Mouse (Mus musculus): ENCODE measurements around the gene Metap1d. TPM values are rescaled to one million over a fixed set of nuclear protein-coding genes. Genes with fewer than 3 reads are reported as not detected.

The Metap1d gene
- polyA plus RNA-seq, 1 experiment from 2014 or later = 43.1 TPM

DNA sequence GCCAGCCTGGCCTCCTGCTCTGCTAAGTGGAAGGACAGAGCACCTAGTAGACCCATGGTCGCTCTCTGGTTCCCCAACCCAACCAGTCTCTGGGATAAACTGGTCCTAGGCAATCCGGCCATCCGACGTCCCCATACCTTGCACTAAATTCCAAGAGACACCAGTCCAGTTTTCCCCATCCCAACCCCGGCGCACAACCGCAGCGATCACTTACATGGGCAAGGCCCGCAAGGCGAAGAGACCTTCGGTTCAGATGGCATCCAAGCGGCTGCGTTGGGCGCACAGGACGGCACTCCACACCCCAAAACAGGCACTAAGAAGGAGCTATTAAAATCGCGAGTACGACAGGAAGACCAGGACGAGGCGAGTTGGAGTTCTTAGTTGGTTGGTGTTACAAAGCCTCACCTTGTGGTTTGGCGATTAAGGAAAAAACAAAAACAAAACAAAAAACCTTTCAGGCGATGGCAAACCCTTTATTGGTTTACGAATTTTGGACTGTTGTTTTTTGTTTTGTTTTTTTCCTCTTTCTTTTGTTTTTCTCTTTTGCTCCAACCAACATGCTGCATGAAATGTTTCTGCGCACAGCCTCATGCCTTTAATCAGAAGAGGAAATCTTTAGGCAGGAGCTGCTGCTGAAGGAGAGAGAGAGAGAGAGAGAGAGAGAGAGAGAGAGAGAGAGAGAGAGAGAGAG, 74.4 kb downstream of the Metap1d start:
- Histone ChIP-seq H3K9me3 (replicated peaks; ENCODE audit: low read length) (no peaks in the 10 kb centered on the region), H3K36me3 (ENCODE audit: insufficient read depth, low read length) (no peaks in the 10 kb centered on the region), H3K4me3 (replicated peaks; ENCODE audit: low read depth, low read length) (no peak overlapping the region), H3K27ac (no peak overlapping the region), H3K4me1 (replicated peaks; ENCODE audit: insufficient read depth, low read length) (peaks cover 7% of the 10 kb centered on the region), H3K9ac (ENCODE audit: low read depth, low read length) (no peak overlapping the region), H3K4me2 (ENCODE audit: low read length) (no peak overlapping the region), H3K27me3 (ENCODE audit: insufficient read depth, low read length) (peaks cover 89% of the 10 kb centered on the region)
- 3% methylated on average over 24 of the region's 24 CpGs for WGBS
- ATAC-seq (replicated peaks; ENCODE audit: low FRiP score, low read depth) (no peak), DNase-seq (ENCODE audit: low spot score) (no peak)
- TF ChIP-seq CTCF (IDR thresholded peaks at IDR 0.05; ENCODE audit: low read depth) = no peak

DNA sequence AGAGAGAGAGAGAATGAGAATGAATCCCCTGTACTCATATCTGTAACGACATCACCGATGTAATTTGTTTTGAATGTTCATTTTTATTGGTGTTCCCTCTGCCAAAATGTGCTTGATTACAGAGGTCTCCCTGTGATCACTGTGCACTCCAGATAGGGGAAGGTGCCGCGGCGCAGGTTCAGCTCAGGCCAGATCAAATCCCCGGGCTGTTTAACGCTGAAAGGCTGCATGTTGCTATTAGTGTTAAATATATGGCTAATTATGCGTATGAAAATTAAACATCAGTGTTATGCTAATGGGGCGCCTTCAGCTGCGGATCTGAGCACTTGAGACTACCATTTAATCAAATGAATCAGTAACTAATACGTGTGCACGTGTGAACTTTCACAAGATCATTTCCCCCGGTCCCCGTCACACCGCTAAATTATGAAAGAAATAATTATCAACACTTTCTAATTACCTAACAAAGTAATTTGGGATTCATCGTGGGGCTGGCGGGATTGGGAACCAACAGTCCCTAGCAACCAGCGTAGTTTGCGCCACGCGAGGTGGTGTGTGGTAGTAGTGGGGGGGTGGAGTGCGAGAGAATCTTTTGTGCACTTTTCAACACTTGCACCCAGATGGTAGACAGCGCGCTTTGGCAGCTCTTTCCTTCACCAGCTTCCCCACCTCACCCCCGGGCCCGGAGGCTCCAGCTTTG, 75.1 kb downstream of the Metap1d start, which contains the start of gene Dlx1:
Gene Dlx1 (plus strand): TSS at position 100 of the 700 bp plus-strand sequence.
- TF ChIP-seq CTCF (IDR thresholded peaks at IDR 0.05; ENCODE audit: low read depth) = no peak
- H3K4me3 ChIP-seq (replicated peaks; ENCODE audit: low read depth, low read length) = peak within 1 kb of the TSS; percentile 45
- DNase-seq (ENCODE audit: low spot score) (no peak), ATAC-seq (replicated peaks; ENCODE audit: low FRiP score, low read depth) (no peak)
- H3K9me3 ChIP-seq (replicated peaks; ENCODE audit: low read length) = no peaks in the 10 kb centered on the region
- 2% methylated on average over 26 of the region's 26 CpGs for WGBS
- no peaks in the 10 kb centered on the region for H3K36me3 ChIP-seq (ENCODE audit: insufficient read depth, low read length)
- H3K27me3 ChIP-seq (ENCODE audit: insufficient read depth, low read length) = peaks cover 88% of the 10 kb centered on the region
- H3K4me2 ChIP-seq (ENCODE audit: low read length) = peak within 1 kb of the TSS; percentile 78
- no peak within 1 kb of the TSS for H3K27ac ChIP-seq
- peaks cover 7% of the 10 kb centered on the region for H3K4me1 ChIP-seq (replicated peaks; ENCODE audit: insufficient read depth, low read length)
- no peak within 1 kb of the TSS for H3K9ac ChIP-seq (ENCODE audit: low read depth, low read length)

DNA sequence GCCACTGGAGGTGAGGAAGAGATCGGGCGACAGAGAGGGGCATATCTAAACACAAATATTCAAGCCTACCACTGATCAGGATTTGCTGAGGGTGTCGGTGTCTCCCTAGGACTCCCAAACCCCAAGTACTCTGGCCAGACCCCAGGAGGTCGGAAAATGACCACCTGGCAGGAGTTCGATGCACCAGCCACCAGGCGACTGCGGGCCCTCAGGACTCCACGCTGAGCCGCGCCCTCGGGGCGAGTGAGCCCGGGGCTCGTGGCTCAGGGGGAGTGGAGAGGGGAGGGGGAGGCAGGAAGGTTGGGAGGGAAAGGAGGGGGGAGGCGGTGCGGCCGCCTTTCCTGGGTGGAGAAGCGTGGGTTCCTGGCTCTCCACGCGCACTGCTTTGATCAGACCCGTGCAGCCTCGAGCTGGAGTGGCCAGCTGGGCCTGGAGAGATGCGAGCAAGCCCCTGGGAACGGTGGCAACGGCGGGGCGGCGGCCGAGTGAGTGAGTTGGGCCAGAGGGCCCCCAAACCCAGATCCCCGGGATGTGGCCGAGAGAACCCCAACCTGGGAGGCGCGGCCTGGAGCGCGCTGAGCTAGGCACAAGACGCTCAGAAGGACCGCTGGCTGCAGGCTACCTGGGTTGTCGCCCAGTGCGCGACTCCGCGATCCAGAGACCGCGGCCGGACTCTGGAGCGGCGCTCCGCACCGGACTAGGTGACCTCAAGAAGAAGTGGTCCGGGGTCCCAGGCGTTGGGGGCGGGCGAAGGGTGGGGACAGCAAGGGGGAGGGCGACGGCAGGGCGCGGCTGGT, 75.8 kb downstream of the Metap1d start:
- Histone ChIP-seq H3K4me3 (replicated peaks; ENCODE audit: low read depth, low read length) (peak overlapping the region; percentile 45), H3K36me3 (ENCODE audit: insufficient read depth, low read length) (no peaks in the 10 kb centered on the region), H3K4me2 (ENCODE audit: low read length) (peak overlapping the region; percentile 78), H3K27ac (no peak overlapping the region), H3K9me3 (replicated peaks; ENCODE audit: low read length) (no peaks in the 10 kb centered on the region), H3K4me1 (replicated peaks; ENCODE audit: insufficient read depth, low read length) (peaks cover 7% of the 10 kb centered on the region), H3K27me3 (ENCODE audit: insufficient read depth, low read length) (peaks cover 88% of the 10 kb centered on the region), H3K9ac (ENCODE audit: low read depth, low read length) (no peak overlapping the region)
- peak; percentile 49; the same call in 1 of the 2 replicates for ATAC-seq (replicated peaks; ENCODE audit: low FRiP score, low read depth)
- no peak for TF ChIP-seq CTCF (IDR thresholded peaks at IDR 0.05; ENCODE audit: low read depth)
- WGBS = under 1% methylated on average over 50 of the region's 57 CpGs
- DNase-seq (ENCODE audit: low spot score) = no peak

DNA sequence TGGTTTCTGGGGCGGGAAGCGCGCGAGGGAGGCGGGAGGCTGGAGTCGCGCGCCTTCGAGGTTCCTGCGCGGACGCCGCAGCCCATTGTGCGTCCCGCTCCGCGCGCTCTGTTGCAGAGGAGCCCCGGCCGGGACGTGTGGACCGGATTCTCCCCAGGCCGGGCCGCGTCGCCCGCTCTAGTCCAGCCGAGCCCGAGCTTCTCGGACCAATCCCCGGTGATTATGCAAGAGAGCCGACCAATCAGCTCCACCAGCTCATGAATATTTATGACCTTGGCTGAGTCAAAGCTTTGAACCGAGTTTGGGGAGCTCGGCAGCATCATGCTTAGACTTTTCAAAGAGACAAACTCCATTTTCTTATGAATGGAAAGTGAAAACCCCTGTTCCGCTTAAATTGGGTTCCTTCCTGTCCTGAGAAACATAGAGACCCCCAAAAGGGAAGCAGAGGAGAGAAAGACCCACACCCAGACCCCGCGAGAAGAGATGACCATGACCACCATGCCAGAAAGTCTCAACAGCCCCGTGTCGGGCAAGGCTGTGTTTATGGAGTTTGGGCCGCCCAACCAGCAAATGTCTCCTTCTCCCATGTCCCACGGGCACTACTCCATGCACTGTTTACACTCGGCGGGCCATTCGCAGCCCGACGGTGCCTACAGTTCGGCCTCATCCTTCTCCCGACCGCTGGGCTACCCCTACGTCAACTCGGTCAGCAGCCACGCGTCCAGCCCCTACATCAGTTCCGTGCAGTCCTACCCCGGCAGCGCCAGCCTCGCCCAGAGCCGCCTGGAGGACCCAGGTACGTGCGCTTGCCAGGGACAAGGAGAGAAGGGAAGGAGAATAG, 76.7 kb downstream of the Metap1d start:
- no peak overlapping the region for H3K9ac ChIP-seq (ENCODE audit: low read depth, low read length)
- H3K4me1 ChIP-seq (replicated peaks; ENCODE audit: insufficient read depth, low read length) = peaks cover 7% of the 10 kb centered on the region
- peak; percentile 88 for DNase-seq (ENCODE audit: low spot score)
- H3K4me2 ChIP-seq (ENCODE audit: low read length) = peak overlapping the region; percentile 78
- peak; percentile 82 for ATAC-seq (replicated peaks; ENCODE audit: low FRiP score, low read depth)
- H3K36me3 ChIP-seq (ENCODE audit: insufficient read depth, low read length) = no peaks in the 10 kb centered on the region
- 0% methylated on average over 59 of the region's 60 CpGs for WGBS
- no peak overlapping the region for H3K27ac ChIP-seq
- no peaks in the 10 kb centered on the region for H3K9me3 ChIP-seq (replicated peaks; ENCODE audit: low read length)
- H3K27me3 ChIP-seq (ENCODE audit: insufficient read depth, low read length) = peaks cover 90% of the 10 kb centered on the region
- TF ChIP-seq CTCF (IDR thresholded peaks at IDR 0.05; ENCODE audit: low read depth) = no peak
- peak overlapping the region; percentile 45 for H3K4me3 ChIP-seq (replicated peaks; ENCODE audit: low read depth, low read length)

DNA sequence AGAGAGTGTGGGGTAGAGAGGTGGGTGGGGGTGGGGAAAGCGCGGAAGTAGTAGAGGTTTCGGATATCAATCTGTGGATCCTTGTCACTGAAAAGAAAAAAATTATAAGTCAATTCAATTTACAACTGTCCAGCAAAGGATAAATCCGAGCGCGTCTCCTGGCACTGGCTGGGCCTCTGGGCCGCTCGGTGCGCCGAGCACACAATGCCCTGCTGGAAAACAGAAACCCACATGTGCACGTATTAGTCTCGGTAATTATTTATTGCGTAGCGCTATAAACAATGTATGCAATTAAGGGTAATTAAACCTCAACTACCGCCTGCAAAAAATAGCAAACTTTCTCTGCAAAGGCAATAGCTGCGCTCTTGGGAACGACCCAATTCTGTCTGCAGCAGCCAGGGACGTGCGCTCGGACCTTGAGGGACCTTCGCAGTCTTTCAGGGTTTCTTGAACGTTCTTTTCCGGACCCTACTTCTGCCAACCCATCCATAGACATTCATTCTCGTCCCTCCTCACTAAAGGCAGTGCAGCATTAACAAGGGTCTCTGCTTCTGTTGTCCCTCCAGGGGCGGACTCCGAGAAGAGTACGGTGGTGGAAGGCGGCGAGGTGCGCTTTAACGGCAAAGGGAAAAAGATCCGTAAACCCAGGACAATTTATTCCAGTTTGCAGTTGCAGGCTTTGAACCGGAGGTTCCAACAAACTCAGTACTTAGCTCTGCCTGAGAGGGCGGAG, 77.5 kb downstream of the Metap1d start:
- H3K27me3 ChIP-seq (ENCODE audit: insufficient read depth, low read length) = peaks cover 89% of the 10 kb centered on the region
- H3K9me3 ChIP-seq (replicated peaks; ENCODE audit: low read length) = no peaks in the 10 kb centered on the region
- H3K27ac ChIP-seq = no peak overlapping the region
- DNase-seq (ENCODE audit: low spot score) (no peak), ATAC-seq (replicated peaks; ENCODE audit: low FRiP score, low read depth) (no peak)
- 2% methylated on average over 34 of the region's 34 CpGs for WGBS
- no peak for TF ChIP-seq CTCF (IDR thresholded peaks at IDR 0.05; ENCODE audit: low read depth)
- peak overlapping the region; percentile 45 for H3K4me3 ChIP-seq (replicated peaks; ENCODE audit: low read depth, low read length)
- peaks cover 7% of the 10 kb centered on the region for H3K4me1 ChIP-seq (replicated peaks; ENCODE audit: insufficient read depth, low read length)
- H3K4me2 ChIP-seq (ENCODE audit: low read length) = peak overlapping the region; percentile 78; the same call in 1 of the 2 replicates
- no peaks in the 10 kb centered on the region for H3K36me3 ChIP-seq (ENCODE audit: insufficient read depth, low read length)
- no peak overlapping the region for H3K9ac ChIP-seq (ENCODE audit: low read depth, low read length)
